Mouse (Mus musculus): ENCODE results near the gene Shc3.

DNA sequence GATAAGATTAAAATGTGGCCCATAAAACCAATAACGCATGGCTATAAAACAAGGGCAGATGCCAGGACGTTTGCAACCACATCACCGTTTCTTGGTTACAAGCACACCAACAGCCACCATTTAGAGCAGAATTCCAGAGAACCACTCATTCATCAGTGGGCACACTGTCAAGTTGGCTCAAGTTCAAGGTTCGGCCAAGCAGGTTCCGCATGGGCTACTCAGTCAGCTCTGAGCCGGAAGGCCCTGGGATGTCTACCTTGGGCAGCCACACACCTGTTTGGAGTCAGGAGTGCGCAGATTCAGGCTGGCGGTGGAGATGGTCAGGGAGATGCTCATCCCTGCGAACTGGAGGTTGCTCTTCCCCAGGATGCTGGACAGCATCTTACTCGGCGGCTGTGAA lies 89.4 kb downstream of the Shc3 start:
- no peak for TF ChIP-seq TAL1 (IDR thresholded peaks at IDR 0.05; ENCODE audit: low read length)
- TF ChIP-seq GATA1 (IDR thresholded peaks at IDR 0.05; ENCODE audit: low read length), result no peak

All from erythroblast, embryonic 14.5 days (primary cell).